Mouse (Mus musculus) retina, postnatal 7 days (tissue): ENCODE data around the gene Akr1b8.
A peak's percentile ranks its signal among the peaks of the same experiment; 100 is the strongest.
"Not testable (repeated sequence)": the region's sequence is repeated elsewhere in the genome, so short reads cannot be mapped to it uniquely, and the experiment has no call there.

Experiments
- DNase-seq: peaks from one replicate; pipeline ENCODE4 v3.0.0-alpha.2; 2012; ENCODE audit warnings: low read depth, low spot score

Gene Akr1b8

DNA sequence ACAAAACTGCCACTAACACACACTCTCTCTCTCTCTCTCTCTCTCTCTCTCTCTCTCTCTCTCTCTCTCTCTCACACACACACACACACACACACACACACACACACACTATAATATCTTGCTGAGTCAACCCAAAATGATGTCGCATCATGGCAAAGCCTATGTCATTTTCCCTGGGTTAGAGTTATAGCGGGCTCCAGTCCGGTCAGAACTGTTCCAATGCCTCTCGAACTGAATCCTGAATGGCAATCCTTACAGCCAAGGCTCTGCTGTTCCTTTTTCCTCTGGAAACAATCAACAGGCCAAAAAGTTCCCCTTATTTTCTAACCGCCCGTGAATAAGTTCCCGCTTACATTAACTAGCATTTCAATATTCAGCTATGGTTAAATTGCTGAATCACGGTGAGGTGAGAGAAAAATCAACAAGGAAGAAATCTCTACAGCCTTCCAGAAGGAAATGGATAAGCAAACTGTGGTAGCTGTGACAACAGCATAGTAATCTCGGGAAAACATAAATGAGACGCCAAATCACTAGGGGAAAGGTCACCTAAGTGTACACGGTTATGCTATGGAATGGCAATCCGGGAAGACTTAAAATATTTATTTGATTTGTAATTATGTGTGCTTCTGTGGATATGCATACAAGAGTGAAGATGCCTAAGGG is 3.8 kb upstream of the Akr1b8 start:
- DNase-seq = no peak

DNA sequence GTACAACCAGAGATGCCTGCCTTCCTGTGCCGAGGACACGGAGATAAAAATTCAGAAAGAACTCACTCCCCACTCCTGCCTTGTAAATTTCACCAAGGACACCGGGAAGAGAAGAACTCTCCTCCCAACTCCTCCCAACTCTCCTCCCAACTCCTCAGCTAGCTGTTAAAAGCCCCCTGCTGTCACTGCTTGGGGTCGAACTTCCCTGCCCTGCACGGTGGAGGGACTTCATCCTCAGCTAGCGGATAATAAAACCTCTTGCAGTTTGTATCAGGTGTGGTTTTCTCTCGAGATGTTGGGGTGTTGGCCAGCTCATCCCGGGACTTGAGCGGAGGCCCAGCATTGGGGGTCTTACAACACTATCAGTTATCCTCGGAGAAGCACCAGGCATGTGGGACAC is 2.4 kb upstream of the Akr1b8 start:
- DNase-seq = not testable (repeated sequence)

DNA sequence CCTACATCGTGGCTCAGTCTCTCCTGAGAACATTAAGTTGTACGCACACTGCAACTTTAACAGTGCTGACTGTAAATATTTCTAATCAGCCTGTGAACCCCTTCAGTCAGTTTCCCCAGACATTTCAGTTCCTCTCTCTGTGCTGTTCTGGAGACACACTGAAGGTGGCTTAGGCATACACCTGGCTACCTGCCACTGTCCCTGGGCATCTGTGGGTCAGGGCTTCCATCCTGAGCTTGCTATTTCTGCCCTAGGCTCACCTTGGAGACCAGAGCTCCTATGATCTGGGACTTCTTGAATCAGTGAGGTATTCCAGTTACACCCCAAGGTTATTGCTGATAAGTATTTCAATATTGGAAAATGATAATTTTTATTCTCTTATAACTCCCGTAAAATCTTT is 1.5 kb upstream of the Akr1b8 start:
- no peak for DNase-seq

GRCm38 (mm10) chr6:34354354-34355348 is 732 bp downstream of the Akr1b8 start:
- no peak for DNase-seq

GRCm38 (mm10) chr6:34355349-34355747 is 1.4 kb downstream of the Akr1b8 start:
- DNase-seq = no peak

GRCm38 (mm10) chr6:34355841-34356240 is 1.9 kb downstream of the Akr1b8 start:
- no peak for DNase-seq

DNA sequence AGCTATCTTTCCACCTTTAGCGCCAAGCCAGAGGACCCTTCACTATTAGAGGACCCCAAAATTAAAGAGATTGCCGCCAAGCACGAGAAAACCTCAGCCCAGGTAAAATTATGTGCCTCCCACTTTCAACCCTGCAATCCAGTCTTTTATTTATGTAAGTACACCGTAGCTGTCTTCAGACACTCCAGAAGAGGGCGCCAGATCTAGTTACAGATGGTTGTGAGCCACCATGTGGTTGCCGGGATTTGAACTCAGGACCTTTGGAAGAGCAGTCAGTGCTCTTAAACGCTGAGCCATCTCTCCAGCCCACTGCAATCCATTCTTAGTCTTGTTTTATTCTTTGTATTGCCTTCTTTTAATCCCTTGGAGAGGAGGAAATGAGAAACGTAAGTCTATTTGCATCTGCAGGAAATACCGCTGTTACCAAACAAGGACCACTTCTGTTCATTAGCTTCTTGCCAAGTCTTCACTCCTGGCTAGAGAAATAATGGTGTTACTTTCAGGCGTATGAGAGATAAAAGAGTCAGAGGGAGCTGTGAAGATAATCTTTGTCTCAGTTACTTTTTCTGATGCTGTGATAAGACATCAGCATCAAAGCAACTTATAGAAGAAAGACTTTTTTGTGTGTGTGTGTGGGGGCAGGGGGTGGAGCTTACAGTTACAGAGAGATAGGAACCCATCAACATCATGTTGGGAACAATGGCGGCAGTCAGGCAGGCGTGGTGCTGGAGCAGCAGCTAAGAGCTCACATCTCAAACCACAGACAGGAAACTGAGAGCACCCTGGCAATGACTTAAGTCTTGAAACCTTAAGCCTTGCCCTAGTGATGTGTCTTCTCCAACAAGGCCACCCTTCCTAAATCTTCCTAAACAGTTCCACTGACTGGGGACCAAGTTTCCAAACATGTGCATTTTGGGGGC is 10.6 kb downstream of the Akr1b8 start:
- no peak for DNase-seq

DNA sequence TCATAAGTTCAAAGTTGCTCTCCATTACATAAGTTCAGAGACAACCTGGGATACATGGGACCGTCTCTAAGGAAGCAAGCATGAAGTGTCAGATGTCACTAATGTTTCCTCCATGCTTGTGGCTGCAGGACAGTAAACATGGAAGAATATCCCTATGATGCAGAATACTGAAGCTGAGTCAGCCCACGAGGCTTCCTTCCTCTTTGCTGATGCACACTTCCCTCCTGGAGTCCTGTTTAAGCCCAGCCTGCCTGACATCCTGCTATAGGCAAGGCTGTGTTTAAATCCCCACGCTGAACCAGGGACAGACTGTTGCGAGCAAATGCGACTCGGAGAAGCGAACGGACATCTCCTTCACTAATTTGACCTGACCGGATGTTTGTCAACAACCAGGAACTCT is 14.1 kb downstream of the Akr1b8 start:
- no peak for DNase-seq

GRCm38 (mm10) chr6:34370081-34370480 is 16.2 kb downstream of the Akr1b8 start:
- no peak for DNase-seq

GRCm38 (mm10) chr6:34371700-34372351 is 17.9 kb downstream of the Akr1b8 start:
- peak; percentile 67 for DNase-seq

GRCm38 (mm10) chr6:34373841-34374240 is 19.9 kb downstream of the Akr1b8 start:
- no peak for DNase-seq

DNA sequence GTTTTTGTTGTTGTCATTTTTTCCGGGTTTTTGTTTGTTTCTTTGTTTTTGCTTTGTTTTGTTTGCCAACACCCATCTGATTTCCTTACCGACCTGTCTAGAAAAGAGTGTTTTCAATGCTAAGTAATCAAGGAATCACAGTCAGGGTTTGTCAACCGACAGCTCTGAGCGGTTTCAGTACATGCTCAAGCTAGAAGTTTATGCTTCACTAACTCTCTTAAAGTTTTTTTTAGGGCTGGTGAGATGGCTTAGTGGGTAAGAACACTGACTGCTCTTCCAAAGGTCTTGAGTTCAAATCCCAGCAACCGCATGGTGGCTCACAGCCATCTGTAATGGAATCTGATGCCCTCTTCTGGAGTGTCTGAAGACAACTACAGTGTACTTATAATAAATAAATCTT is 22.0 kb downstream of the Akr1b8 start:
- DNase-seq = not testable (repeated sequence)

DNA sequence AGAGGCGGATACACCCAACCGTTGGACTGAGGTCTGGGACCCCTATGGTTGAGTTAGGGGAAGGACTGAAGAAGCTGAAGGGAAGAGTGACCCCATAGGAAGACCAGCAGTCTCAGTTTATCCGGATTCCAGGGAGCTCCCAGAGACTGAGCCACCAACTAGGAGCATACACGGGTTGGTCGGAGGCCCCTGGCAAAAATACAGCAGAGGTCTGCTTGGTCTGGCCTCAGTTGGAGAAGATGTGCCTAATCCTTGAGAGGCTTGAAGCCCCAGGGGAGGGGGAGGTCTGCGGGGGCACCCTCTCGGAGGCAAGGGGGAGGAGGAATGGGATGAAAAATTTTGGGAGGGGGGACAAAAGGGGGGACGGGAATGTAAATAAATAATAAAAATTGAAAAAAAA is 29.5 kb downstream of the Akr1b8 start:
- no peak for DNase-seq

DNA sequence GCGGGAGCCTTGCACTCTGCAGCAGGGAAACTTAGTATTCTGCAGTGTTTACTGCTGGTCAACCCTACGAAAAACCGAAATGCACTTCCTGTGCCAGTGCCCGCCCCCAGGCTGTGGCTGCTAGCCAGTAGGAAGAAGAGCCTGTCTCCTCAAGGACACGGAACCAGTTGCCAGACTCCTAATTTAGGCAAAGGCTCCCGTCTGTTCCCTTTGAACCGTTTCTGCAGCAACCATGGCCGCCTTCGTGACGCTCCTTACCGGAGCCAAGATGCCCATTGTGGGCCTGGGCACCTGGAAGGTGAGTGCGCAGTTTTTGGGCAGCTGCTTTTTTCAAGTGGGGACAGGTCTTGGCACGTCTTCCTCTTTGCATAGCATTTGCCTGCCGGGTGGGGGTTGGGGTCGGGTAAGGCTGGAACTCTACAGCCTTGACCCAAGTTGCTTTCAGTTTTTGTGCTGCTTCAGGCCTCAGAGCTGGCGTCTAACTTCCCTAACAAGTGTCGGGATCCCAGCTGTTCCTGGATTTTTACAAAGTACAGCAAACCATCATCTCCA is 30.3 kb downstream of the Akr1b8 start, which contains the start of gene Akr1b10:
Gene Akr1b10, plus strand, starts transcription at position 109 of the 552 bp plus-strand sequence.
- DNase-seq = no peak

GRCm38 (mm10) chr6:34384701-34385370 is 30.9 kb downstream of the Akr1b8 start:
- no peak for DNase-seq

DNA sequence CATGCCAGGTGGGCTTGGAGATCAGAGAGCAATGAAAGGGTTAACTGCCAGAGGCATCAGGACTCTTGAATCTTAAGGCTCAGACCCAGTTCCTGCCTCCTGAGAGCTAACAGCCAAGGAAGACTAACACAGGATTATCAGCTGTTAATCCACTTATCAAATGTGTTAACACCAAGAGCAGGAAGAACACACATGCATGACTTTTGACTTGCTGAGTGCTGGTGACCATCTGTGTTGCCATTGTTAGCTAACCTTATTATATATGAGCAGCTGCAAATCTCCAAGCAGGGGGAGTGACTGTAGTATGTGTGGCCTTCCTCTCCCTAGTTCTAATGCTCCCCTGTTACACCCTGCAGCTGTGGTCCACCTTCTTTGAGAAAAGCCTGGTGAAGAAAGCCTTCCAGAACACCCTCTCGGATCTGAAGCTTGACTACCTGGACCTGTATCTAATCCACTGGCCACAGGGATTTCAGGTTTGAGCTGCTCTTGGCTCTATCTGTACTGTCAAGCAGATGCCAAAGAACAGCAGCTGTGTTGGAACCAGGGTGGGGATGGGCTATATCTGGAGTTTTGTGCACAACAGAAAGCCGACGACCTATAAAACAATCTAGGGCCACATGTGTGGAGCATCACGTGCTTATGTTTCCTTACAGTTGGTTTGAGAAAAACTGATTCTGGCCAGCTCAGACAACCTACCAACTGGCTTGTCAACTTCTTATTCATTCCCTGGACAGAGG is 34.7 kb downstream of the Akr1b8 start:
- peak; percentile 19 for DNase-seq

DNA sequence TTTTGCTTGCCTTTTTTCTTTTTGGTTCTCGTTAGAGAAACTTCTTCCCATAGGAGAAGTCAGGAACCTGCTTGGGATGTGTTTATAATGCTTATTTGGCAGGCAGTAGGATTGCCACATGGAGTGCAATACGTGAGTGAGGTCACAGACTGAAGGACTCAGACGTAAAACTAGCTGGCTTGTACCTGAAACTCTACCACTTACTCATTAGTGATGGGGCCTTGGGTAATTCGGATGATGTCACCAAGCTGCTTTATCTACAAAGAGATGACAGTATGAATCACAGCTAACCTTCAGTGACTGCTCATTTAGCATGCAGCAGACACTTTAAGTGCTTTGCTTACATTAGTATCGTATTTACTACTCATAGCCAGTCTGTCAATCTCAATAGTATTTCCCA is 42.0 kb downstream of the Akr1b8 start:
- DNase-seq = no peak

- DNase-seq = no peak
Measured at GRCm38 (mm10) chr6:34398431-34398830, 44.5 kb downstream of the Akr1b8 start.

GRCm38 (mm10) chr6:34399606-34400220 is 45.8 kb downstream of the Akr1b8 start:
- no peak for DNase-seq
